Mouse (Mus musculus): ENCODE results near the gene Cpm. TPM values are rescaled to one million over a fixed set of nuclear protein-coding genes. Genes with fewer than 3 reads are reported as not detected.

Gene Cpm
- total RNA-seq, 2 experiments from 2014 or later = 2.2 to 2.9 TPM

DNA sequence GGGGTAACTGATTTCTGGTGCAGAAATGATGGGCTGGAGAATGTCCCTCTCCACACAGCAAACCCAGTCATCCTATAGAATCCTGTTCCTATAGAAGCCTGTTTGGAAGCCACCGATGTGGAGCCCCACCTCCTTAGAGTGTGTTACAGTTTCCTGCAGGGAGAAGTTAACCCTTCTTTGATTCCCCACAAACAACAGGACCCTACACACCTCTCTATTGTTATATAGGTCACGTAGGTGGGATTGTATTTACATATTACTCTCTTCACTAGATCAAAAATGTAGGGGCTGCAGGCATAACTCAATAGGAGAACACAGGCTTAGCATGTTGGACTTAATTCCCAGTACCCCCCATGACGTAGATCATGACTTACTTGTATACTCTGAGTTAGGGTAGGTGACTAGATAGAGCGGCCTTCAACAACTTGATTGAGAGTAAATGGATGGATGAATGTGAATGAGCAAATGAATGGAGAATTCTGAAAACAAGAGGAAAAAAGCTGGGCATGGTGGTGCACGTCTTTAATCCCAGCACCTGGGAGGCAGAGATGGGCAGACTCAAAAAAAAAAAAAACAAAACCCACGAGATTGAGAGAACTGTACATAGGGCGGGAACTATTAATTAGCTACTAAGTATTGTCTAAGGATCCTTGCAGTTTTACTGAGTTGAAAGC lies 27.8 kb downstream of the Cpm start:
- intact Hi-C loops (cut with DNase I) = no loop called here

DNA sequence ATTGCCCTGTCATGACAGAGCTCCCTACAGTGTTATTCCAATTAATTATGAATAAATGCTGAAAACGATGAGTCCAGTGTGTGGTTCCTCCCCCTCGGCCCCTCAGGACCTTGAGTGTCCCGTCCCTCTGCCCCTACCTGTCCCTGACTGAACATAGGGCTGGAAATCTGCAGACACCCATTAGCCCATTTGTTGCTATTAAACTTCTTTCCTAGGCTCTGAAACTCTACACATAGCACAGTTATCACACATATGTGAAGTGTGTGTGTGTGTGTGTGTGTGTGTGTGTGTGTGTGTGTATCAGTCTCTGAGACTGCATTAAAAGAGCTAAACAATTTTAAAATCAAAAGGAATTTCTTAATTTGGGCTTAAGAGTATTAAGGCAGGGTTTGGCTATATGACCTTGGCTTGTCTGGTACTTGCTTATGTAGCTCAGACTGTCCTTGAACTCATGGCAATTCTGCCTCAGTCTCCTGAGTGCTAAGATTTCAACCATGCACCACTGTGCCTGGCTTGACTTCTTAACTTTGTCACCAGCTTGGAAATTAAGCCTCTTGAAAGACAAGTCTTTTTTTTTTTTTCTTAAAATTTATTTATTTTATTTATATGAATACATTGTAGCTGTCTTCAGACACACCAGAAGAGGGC lies 28.5 kb downstream of the Cpm start:
- H3K27ac ChIP-seq = no peak overlapping the region
- TF ChIP-seq CTCF (IDR thresholded peaks at IDR 0.05) = no peak
- no peak for DNase-seq
- intact Hi-C loops (cut with DNase I) = no loop called here
- H3K4me3 ChIP-seq = no peak overlapping the region

More for the DNA sequence above, 27.8 kb downstream of the Cpm start:
- TF ChIP-seq CTCF (IDR thresholded peaks at IDR 0.05) = no peak
- Histone ChIP-seq H3K4me3 (no peak overlapping the region), H3K27ac (no peak overlapping the region)
- no peak for DNase-seq

DNA sequence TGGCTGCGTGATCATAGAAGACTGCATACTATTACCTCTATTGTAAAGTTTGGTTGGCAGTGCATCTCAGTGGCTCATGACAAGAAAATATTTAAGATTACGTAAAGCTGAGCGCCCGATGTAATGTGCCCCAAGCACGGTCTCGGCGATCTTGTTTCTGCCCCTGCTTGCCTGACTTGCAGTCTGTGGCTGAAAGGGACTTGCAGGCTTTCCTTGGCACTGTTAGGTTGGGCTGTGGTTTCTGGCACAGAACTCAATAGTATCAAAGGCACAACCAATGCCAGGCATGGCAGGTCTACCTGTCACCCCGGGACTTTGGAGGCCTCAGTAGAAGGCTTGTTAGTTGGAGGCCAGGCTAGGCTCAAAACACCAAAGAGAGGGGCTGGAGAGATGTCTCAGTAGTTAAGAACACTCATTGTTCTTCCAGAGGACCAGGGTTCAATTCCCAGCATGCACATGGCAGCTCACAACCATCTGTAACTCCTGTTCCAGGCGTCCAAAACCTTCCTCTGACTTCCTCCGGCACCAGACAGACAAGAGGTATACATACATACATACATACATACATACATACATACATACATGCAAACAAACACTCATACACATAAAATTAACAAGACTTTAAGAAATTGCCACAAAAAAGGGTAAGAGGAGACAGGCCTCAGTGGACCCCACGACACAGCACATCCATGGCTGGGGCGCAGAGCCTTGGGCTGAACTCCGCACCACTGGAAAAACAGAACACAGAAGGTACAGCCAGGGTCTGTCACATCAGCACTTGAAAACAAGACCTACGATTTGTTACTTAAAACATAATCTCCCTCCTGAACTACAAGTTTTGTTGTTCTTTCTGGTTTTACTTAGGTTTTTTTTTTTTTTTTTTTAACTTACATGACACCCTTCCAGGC lies 29.5 kb downstream of the Cpm start:
- no peak for DNase-seq
- TF ChIP-seq CTCF (IDR thresholded peaks at IDR 0.05) = no peak
- intact Hi-C loops (cut with DNase I) = loop anchor here (1.0 kb wide), 1 partner anchor 29 kb away; the partner anchor contains the start of gene Cpm
- Histone ChIP-seq H3K4me3 (no peak overlapping the region), H3K27ac (no peak overlapping the region)

DNA sequence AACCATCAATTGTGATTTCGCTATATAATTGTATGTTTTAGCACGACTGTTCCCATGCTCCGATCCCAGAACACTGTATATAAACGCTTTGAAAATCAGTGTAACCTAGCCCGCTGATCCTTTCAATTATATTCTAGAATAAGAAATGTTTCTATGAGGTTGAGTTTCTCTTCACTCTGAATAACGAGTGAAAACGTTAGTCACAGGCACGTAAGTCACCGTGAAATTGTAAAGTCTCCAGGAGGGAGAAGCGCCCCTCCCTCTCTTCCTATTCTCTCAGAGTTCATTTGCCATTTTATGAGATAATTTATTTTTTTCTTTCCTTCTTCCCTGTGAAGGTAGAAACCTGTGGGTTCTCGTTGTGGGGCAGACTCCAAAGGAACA lies 30.1 kb downstream of the Cpm start:
- H3K27ac ChIP-seq = peak overlapping the region; percentile 24; the same call in 1 of the 2 replicates
- DNase-seq = no peak
- no peak for TF ChIP-seq CTCF (IDR thresholded peaks at IDR 0.05)
- no peak overlapping the region for H3K4me3 ChIP-seq
- intact Hi-C loops (cut with DNase I) = loop anchor here (1.0 kb wide), 1 partner anchor 30 kb away; the partner anchor contains the start of gene Cpm

DNA sequence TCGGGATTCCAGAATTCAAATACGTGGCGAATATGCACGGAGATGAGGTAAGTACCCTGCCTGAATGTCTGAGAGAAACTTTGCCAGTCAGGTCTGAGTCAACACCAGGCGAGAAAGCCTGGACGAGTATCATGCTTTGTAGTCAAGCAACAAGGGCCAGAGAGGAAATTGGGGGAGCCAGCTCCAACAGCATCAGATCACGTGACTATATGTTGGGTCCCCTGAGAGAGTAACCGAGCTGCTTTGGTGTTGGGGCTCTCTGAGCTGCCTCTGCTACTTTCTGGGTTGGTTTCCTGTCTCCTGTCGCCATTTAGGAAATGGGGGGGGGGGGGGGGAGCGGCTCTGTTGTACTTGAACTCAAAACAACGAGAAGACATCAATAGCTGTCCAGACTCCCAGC lies 30.5 kb downstream of the Cpm start:
- H3K27ac ChIP-seq = peak overlapping the region; percentile 24; the same call in 1 of the 2 replicates
- no peak for TF ChIP-seq CTCF (IDR thresholded peaks at IDR 0.05)
- no peak for DNase-seq
- intact Hi-C loops (cut with DNase I) = loop anchor here (1.0 kb wide), 1 partner anchor 31 kb away; the partner anchor contains the start of gene Cpm
- H3K4me3 ChIP-seq = no peak overlapping the region

DNA sequence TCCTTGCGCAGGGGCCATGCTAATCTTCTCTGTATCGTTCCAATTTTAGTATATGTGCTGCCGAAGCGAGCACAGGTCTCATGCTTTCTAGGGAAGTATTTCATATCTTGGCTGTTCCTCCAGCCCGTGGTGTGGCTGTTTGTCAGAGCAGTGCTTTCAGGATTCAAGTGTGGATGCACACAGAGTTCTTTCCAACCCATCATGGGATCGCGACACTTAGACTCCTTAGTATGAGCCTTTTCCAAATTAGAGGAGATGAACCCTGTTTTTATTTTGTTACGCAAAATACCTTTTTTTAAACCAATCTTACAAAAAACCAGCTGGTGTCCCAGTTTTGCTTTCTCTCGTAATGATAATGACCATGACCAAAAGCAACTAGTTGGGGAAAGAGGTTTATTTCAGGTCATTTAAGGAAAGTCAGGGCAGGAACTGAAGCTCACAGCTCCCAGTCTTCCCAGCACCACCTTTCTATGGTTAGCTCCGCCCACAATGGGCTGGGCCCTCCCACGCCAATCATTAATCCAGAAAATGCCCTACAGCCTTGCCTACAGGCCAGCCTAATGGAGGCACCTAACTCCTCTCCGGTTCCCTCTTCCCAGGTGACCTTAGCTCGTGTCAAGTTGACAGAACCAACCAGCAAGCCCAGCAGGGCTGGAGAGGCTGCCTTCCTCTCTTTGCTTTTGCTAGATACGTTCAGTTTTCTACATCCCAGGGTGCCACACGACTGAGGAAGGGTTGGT lies 33.2 kb downstream of the Cpm start:
- TF ChIP-seq CTCF (IDR thresholded peaks at IDR 0.05) = no peak
- Histone ChIP-seq H3K27ac (no peak overlapping the region), H3K4me3 (no peak overlapping the region)
- DNase-seq = no peak
- intact Hi-C loops (cut with DNase I) = no loop called here

DNA sequence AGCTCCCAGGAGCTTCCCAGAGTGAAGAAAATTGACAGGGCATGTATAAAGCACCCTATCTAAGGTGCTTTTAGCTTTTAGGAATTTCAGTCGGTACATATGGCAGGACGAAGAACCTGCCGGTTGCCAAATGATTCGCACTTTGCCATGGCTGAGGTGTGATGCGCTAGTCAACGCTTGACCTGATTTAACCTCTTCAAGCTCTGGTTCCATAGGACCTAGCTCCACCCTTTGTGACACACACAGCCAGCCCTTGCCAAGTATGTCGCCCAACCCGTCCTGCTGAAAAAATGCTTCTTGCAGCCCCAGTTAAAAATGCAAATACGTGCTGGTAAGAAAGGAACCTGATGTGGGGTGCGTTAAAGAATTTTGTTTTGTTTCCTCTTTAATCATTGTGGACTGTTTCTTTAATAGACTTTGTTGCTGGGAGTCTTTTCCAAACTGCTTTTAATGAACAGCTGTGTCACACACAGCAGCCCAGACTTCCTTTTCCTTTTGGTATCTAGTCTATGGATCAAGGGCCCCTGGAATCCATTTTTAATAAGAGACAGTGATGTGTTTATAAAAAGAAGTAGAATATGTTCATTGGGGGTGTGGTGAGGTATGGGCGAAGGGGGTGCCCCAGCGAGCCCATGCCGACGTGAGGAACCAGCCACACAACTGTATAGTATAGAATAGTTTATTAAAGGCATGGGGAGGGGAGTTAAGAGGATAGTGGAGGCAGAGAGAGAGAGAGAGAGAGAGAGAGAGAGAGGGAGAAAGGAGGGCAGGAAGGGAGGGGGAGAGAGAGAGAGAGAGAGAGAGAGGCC lies 34.0 kb downstream of the Cpm start:
- Histone ChIP-seq H3K27ac (no peak overlapping the region), H3K4me3 (no peak overlapping the region)
- intact Hi-C loops (cut with DNase I) = no loop called here
- TF ChIP-seq CTCF (IDR thresholded peaks at IDR 0.05) = no peak
- DNase-seq = no peak

DNA sequence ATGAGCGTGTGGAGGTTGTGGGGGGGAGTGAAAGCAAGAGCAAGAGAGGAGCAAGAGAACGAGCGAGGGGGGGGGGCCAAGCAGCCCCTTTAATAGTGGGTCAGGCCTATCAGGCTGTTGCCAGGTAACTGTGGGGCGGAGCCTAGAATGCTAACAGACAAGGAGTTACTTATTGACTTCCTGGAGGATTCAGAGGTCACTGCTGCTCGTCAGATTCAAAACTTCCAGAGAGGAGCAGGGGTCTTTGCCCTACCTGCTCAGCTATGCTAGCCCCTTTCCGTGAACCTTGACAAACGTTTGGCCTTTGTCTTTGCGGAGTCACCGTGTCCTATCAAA lies 34.5 kb downstream of the Cpm start:
- H3K27ac ChIP-seq = peak overlapping the region; percentile 44
- no peak for DNase-seq
- intact Hi-C loops (cut with DNase I) = no loop called here
- 0 out of 2 replicates have a peak overlapping the region, but pooled peaks have one; percentile 15 for H3K4me3 ChIP-seq
- TF ChIP-seq CTCF (IDR thresholded peaks at IDR 0.05) = no peak

DNA sequence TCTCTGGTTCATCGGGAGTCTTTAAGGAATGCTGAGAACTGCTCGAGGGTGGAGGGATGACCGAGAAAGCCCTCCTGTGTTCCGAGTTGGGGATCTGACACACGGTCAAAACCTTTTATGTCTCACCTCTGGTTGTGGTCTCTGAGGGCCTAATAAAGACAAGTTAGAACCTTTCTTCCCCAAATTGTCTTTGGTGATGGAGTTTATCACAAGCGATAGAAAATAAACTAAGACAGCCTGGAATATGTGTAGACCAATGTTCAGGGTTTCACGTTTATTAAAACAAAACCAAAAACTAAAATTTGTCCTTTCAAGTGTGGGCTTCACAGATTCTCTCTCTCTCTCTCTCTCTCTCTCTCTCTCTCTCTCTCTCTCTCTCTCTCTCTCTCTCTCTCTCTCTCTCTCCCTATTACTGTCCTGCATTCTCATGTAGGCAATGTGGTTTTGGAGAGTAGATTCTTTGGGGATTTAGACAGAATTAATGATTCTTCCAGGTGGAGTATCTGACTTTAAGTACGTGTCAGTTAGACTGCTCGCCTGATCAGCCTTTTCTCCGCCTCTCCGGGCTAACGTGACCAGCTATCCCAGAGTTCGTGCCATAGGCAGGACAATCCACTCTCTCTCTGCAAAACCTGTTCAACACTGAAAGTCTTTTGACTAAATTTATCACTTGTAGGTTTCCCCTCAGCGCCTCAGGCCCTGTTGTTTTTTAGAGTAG lies 35.1 kb downstream of the Cpm start:
- H3K4me3 ChIP-seq = 0 out of 2 replicates have a peak overlapping the region, but pooled peaks have one; percentile 15
- DNase-seq = no peak
- peak overlapping the region; percentile 44 for H3K27ac ChIP-seq
- intact Hi-C loops (cut with DNase I) = no loop called here
- no peak for TF ChIP-seq CTCF (IDR thresholded peaks at IDR 0.05)

DNA sequence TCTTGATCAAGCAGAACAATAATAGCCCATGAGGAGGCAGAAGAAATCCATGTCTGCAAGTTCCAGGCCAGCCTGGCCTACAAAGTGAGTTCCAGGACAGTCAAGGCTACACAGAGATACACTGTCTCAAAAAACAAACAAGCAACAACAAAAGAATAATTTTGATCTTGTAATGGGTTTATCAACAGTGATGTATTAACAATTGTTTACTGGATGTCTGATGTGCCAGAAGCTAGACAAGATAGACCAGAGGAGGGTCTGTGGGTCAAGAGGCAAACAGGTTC lies 35.6 kb downstream of the Cpm start:
- TF ChIP-seq CTCF (IDR thresholded peaks at IDR 0.05) = no peak
- intact Hi-C loops (cut with DNase I) = no loop called here
- H3K4me3 ChIP-seq = no peak overlapping the region
- no peak overlapping the region for H3K27ac ChIP-seq
- DNase-seq = no peak

All from gastrocnemius, adult 2 months (tissue).